Mouse (Mus musculus): ENCODE measurements at regions not wholly inside any gene's neighbourhood (a gene's known extent, or its start where the extent isn't known, plus 50 kb on each side); places are given as distances from the start of the nearest gene placed in this dataset.

DNA sequence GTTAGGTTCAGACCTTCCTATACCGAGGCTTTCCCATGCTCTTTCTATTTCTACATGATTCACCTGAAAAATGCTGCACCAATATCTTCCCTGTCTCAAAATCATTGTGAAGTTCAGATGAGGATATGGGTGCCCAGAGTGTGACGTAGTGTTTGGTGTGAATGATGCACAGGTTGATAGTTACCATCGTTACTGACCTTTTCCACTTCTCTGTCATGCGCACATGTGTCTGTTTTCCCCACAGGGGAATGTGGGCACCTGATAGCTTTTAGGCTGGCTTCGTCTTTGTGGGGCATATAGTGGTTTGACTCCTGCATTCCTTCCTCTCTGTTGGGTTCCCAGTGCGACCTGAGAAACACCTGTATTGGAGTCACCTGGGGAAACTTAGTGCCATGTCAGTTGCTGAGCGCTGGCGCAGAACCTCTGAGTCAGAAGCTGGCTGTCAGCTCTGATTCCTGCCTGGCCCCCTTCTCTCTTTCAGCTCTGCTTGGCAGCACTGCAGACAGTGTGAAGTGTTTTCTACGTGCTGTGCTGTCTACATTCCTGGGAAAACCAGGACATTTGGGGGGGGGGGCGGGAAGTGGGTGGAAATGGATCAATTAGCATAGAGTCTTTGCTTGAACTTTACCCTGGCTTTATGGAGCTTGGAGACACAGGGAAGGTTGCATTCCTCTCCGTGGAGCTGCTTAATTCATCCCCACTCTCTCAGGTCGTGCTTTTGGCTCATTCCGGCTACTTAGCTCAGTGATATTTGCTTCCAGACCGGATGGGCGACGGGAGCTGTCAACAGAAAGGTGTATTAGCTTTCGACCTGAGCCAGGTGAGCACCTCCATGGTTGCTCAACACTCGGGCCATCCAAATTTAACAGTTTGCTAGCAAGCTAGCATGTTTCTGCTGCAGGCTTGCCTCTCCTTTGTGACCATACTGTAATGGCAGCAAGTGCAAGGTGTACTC lies 1281.4 kb upstream of the A1bg start:
- no peak for DNase-seq

GRCm38 (mm10) chr15:62202781-62203375 lies 1280.1 kb upstream of the A1bg start:
- DNase-seq, result no peak

DNA sequence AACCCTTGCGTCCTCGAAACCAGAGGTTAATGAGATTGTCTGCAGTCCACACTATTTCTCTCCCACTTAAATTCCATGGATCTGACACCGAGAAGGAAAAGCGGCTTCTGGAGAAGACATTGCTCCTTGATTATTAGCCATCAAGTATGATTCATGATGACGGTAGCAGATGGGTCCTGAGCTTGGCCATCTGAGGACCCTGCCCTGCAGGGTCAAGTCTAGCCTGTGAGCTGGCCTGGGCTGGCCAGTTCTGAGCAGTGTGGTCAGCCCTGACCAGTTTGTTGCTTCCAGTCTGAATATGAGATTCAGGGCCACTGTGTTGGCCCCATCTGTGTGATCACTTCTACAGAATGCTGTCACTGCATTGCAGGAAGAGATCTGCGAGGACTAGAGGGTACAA lies 1275.9 kb upstream of the A1bg start:
- DNase-seq, result no peak

DNA sequence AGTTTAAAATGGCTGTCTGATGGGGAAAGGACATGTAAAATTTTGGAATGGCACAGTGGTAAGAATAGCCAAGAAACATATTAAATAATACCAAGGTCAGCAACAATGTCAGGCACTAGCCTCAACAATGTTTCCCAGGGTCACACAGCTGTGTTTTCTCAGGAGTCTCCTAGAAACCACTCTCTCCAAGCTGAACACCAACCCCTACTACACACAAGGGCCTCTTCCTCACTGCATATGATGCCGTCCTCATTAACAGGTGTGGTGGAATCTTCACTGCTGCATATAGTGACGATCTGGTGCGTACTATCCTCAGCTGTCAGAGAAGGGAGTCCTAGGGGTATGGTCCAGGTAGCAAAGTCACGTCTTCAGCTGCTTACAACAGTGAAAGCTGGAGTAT lies 1275.4 kb upstream of the A1bg start:
- DNase-seq, result no peak

- no peak for DNase-seq
These were observed 1272.6 kb upstream of the A1bg start for GRCm38 (mm10) chr15:62195440-62195839.

- no peak for DNase-seq
These were observed 1269.9 kb upstream of the A1bg start for GRCm38 (mm10) chr15:62192706-62193105.

- DNase-seq, result no peak
These were observed 1268.8 kb upstream of the A1bg start for GRCm38 (mm10) chr15:62191641-62192040.

- DNase-seq, result peak; percentile 83
These were observed 1268.3 kb upstream of the A1bg start for GRCm38 (mm10) chr15:62190977-62191614.

GRCm38 (mm10) chr15:62190224-62190910 lies 1267.6 kb upstream of the A1bg start:
- no peak for DNase-seq

- DNase-seq, result peak; percentile 27
These were observed 1266.9 kb upstream of the A1bg start for GRCm38 (mm10) chr15:62189565-62190181.

DNA sequence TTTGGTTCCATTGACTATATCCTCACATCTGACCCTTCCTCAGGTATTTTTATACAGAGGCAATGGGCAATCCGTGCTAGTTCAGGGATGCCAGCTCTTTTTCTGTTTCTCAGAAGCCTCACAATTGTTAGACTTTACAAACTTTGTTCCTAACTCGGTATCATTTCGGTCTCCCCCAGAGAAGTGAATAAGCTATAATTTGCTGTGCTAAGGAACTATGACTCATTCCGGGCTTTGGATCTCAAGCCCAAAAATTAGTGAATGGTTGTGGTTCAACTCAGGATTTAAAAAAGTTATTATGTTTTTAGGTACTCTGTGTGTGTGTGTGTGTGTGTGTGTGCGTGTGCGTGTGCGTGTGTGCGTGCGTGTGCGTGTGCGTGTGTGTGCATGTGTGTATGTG lies 1263.7 kb upstream of the A1bg start:
- DNase-seq, result no peak

- DNase-seq, result no peak
These were observed 1261.0 kb upstream of the A1bg start for GRCm38 (mm10) chr15:62183803-62184202.

DNA sequence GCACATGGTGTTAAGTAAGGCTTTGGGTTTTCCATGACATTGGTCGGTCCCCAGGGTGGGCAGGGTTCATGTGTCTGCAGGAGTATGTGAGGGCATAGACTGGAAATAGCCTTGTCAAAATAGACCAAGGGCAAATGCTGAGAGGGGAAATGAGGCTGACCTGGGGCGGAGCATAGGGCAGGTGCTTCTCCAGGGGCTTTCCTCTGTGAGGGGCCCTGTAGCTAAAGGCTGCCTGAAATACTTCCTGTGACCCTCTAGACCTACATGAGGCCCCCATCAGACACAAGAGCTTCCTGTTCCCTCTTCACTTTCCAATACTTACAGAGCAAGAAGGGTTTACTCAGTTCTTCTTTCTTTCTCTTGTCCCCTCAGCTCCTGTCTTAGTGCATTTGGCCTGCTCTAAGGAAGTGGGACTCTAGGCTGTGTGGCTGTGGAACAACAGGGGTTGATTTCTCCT lies 1258.7 kb upstream of the A1bg start:
- DNase-seq, result no peak

DNA sequence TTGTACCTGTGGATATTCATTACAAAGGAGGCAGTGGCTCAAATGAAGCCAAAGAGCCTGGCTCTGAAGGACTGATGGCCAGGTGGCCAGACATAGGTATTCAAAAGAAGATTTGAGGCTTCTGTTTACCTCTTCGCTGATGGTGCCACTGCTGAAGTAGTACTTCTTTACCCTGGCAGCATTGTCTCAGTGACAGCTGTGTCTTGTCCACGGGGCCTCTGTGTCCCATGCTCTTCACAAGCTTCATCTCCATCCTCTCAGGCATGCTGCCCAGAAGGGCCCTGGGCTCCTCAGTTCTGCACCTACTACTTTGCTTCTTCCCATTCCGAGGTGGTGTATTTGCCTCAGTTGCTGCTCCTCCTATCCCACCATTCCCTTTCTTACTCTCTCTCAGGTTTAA lies 1257.9 kb upstream of the A1bg start:
- DNase-seq, result no peak

GRCm38 (mm10) chr15:62179801-62180200 lies 1257.0 kb upstream of the A1bg start:
- no peak for DNase-seq

GRCm38 (mm10) chr15:62178568-62178967 lies 1255.8 kb upstream of the A1bg start:
- DNase-seq, result no peak

GRCm38 (mm10) chr15:62177768-62178410 lies 1255.1 kb upstream of the A1bg start:
- no peak for DNase-seq

GRCm38 (mm10) chr15:62176076-62176475 lies 1253.3 kb upstream of the A1bg start:
- DNase-seq, result no peak

GRCm38 (mm10) chr15:62173633-62174543 lies 1251.1 kb upstream of the A1bg start:
- peak; percentile 46 for DNase-seq

- no peak for DNase-seq
These were observed 1248.8 kb upstream of the A1bg start for GRCm38 (mm10) chr15:62171632-62172031.

- DNase-seq, result no peak
These were observed 1248.4 kb upstream of the A1bg start for GRCm38 (mm10) chr15:62171167-62171566.

Data from liver (tissue).